Mouse (Mus musculus) G1E (cell line): Measurements from ENCODE around the gene Rasa3. TPM values are rescaled to one million over a fixed set of nuclear protein-coding genes. Genes with fewer than 3 reads are reported as not detected.

Source experiments
- ATAC-seq: 2 replicates; pipeline ENCODE4 v1.8.0; 2016; ENCODE audit warnings: mild to moderate bottlenecking; ENCODE audit not compliant: insufficient number of reproducible peaks, poor library complexity, low FRiP score, severe bottlenecking; ENCODE audit errors: extremely low read depth
- DNase-seq: peaks from one replicate; pipeline ENCODE4 v3.0.0; 2012; ENCODE audit warnings: low spot score
- H3K27me3 ChIP-seq: 2 replicates; pipeline ENCODE4 v1.6.1; 2012; ENCODE audit warnings: mild to moderate bottlenecking, low read length, inconsistent platforms; ENCODE audit not compliant: insufficient read depth
- H3K36me3 ChIP-seq: replicated peaks from 2 replicates; pipeline ENCODE3; 2012; ENCODE audit warnings: mild to moderate bottlenecking, inconsistent platforms
- H3K4me1 ChIP-seq: 2 replicates; pipeline ENCODE4 v1.6.1; 2012; ENCODE audit warnings: low read depth, low read length, inconsistent platforms, mixed read lengths; ENCODE audit not compliant: insufficient read depth
- H3K4me3 ChIP-seq: 2 replicates; pipeline ENCODE4 v1.5.1; 2012; ENCODE audit warnings: low read depth, mild to moderate bottlenecking, inconsistent platforms, low read length, moderate library complexity, mixed read lengths
- H3K9me3 ChIP-seq: replicated peaks from 2 replicates; pipeline ENCODE4 v1.6.1; 2012; ENCODE audit warnings: inconsistent platforms
- CTCF ChIP-seq: IDR thresholded peaks from 2 replicates; pipeline ENCODE4 v1.5.1; 2012; ENCODE audit warnings: low read depth, low read length, inconsistent platforms, mixed read lengths
- GATA1 ChIP-seq: IDR thresholded peaks from 2 replicates; pipeline ENCODE4 v1.6.1; 2012; ENCODE audit warnings: borderline replicate concordance, low read length, inconsistent platforms, mixed read lengths
- GATA2 ChIP-seq: IDR thresholded peaks from 2 replicates; pipeline ENCODE4 v1.6.1; 2012; ENCODE audit warnings: low read depth, low read length, inconsistent platforms, borderline replicate concordance
- POLR2AphosphoS5 ChIP-seq: IDR thresholded peaks from 2 replicates; pipeline ENCODE4 v1.6.1; 2012; ENCODE audit warnings: low read depth, low read length, inconsistent platforms; ENCODE audit not compliant: insufficient replicate concordance
- TAL1 ChIP-seq: conservative IDR thresholded peaks from 2 replicates; pipeline ENCODE4 v1.6.1; 2012; ENCODE audit warnings: low read depth, low read length, inconsistent platforms, mixed read lengths
- polyA plus RNA-seq: library from polyadenylated mRNA; stranded (reverse); fragments of >175 nt; gene quantifications from 2 replicates; pipeline ENCODE4 v1.2.3, GENCODE M21; 2012
- total RNA-seq, 2 experiments: library from RNA; stranded (forward) in 1 of 2; stranded (reverse) in 1 of 2; fragments of 200-1000 nt in 1 of 2; fragments of >200 nt in 1 of 2; fragmentation: Nextera tagmentation in 1 of 2; gene quantifications; 2 replicates each; pipeline ENCODE4 v1.2.3; 2014 to 2017

Rasa3 gene
- total and polyA plus RNA-seq, 3 experiments, result 0.02 to 0.11 TPM; not detected in 1

DNA sequence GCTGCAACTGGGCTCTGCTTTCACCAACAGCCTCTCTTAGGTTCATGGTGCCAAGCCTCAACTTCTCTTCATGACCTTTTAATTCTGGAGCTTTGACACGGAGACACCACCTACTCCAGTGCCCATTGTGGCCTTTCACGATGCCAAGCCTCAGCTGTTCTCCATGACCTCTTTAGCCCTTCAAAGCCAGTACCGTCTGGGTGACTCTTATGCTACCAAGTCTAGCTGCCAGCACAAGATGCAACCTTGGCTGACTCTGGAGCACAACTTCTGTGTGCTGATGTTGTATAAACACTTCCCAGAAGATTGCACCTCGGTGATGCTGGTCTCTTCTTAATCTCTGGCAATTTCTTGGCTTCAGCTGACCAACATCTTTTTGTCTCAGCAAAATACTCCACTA lies 131.0 kb downstream of the Rasa3 start:
- TF ChIP-seq POLR2AphosphoS5, result no peak
- TF ChIP-seq TAL1, result no peak
- no peak for TF ChIP-seq CTCF
- no peak for TF ChIP-seq GATA1
- TF ChIP-seq GATA2, result no peak
- H3K9me3 ChIP-seq, result no peaks in the 10 kb centered on the region
- peaks cover 6% of the 10 kb centered on the region; the same call in 1 of the 2 replicates for H3K27me3 ChIP-seq
- no peak for DNase-seq
- H3K4me3 ChIP-seq, result no peak overlapping the region
- H3K36me3 ChIP-seq, result no peaks in the 10 kb centered on the region
- ATAC-seq, result no peak
- H3K4me1 ChIP-seq, result no peaks in the 10 kb centered on the region; the same call in 1 of the 2 replicates

DNA sequence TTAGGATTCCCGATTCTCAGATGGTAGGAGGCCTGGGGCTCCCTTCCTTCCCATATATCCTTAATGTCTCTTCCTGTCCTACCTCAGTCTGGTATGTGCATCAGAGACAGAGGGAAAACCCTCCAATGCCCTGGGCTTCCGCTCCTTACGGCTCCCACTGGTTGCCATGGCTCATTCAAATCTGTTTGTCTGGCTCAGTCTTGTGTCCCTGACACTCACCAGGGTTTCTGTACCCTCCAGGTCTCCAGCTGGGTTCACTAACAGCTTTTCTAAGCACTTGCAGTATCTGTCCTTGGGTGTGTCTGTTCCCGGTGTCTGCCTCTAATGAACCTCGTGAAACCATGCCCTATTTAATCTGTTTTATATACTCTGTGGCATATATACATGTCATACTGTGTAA lies 135.9 kb downstream of the Rasa3 start:
- Histone ChIP-seq H3K4me3 (no peak overlapping the region), H3K9me3 (no peaks in the 10 kb centered on the region), H3K36me3 (no peaks in the 10 kb centered on the region), H3K4me1 (no peaks in the 10 kb centered on the region), H3K27me3 (no peaks in the 10 kb centered on the region)
- DNase-seq (no peak), ATAC-seq (no peak)
- TF ChIP-seq GATA2 (no peak), TAL1 (no peak), CTCF (no peak), GATA1 (no peak)

DNA sequence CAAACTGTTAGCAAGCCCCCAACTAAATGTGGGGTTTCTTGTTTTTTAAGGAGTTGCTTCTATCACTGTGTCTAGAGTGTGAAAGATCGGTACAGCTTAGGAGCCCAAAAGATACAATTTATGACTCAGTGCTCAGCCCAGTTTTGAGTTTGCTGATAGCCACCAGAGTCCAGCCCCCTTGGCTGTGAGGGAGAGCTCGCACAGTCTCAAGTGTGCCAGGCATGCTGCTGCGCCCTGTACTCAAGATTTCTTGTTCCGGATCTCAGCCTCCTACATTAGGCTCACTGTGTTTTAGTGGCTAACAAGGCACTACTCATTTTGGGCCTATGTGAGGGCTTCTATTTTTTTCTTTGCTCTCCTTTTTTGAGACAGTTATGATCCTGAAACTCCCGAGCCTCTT lies 137.3 kb downstream of the Rasa3 start:
- Histone ChIP-seq H3K9me3 (no peaks in the 10 kb centered on the region), H3K4me1 (no peaks in the 10 kb centered on the region), H3K27me3 (no peaks in the 10 kb centered on the region), H3K36me3 (no peaks in the 10 kb centered on the region), H3K4me3 (no peak overlapping the region)
- TF ChIP-seq CTCF, result no peak
- TF ChIP-seq GATA2, result no peak
- no peak for TF ChIP-seq POLR2AphosphoS5
- DNase-seq, result no peak
- no peak for ATAC-seq

DNA sequence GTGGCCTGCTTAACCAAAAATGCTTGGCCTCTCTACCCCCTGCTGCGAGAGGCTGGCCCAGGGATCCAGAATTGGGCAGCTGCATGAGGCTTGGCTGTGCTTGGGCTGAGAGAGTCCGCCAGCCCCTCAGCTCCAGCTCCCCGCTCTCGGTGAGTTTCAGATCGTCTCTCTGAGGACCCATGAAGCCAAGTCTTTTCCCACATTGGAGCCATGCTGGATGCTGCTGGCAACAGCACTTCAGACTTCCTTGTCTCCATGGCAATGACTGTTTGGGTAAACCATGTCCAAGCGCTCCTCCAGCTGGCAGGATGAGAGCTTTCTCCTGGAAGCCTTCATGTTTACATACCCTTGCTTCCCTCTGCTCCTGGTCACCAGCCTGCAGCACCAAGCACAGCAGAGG lies 138.6 kb downstream of the Rasa3 start:
- ATAC-seq (no peak), DNase-seq (no peak)
- Histone ChIP-seq H3K4me3 (no peak overlapping the region), H3K36me3 (no peaks in the 10 kb centered on the region), H3K27me3 (no peaks in the 10 kb centered on the region), H3K4me1 (no peaks in the 10 kb centered on the region), H3K9me3 (no peaks in the 10 kb centered on the region)
- TF ChIP-seq CTCF (no peak), POLR2AphosphoS5 (no peak), GATA2 (no peak), TAL1 (no peak), GATA1 (no peak)

DNA sequence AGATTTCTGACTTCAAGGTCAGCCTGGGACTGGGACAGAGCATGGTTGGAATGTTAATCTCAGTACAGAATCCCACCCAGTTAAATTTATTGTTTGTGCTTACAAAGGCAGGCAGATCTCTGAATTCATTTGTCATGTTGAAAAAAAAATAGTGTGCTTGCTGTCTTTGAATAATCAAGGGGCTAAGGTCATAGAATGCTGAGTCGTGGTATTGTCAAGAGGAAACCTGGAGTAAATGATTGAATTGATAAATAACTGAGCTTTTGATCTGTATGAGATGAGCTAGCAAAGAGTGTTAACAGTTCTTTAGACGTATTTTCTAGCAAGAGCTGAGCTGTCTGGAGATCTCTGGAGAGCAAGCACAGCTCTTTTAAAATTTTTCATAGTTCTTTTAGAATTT lies 140.3 kb downstream of the Rasa3 start:
- no peak for TF ChIP-seq TAL1
- no peak for TF ChIP-seq CTCF
- TF ChIP-seq GATA2, result no peak
- TF ChIP-seq GATA1, result no peak
- no peak for TF ChIP-seq POLR2AphosphoS5
- ATAC-seq, result no peak

DNA sequence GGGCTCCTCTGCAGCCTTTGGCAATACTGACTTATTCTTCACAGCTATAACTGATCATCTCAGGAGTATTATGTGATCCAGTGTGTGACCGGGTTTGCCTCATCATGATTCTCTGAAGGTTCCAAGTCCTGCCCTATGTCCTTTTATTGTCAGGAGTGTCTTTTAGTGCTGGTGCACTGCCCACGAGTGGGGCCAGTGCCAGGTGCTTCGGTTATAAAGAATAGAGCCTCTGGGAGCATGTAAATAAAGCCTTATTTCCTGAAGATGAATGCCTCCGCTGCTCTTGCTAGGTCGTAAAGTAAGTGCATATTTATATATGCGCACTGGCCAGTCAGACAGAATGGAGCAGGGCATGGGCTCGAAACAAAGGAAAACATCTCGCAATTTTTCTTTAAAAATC lies 144.3 kb downstream of the Rasa3 start:
- H3K27me3 ChIP-seq, result no peaks in the 10 kb centered on the region
- DNase-seq, result no peak
- H3K4me1 ChIP-seq, result no peaks in the 10 kb centered on the region
- no peak overlapping the region for H3K4me3 ChIP-seq
- no peaks in the 10 kb centered on the region for H3K9me3 ChIP-seq
- no peak for ATAC-seq
- H3K36me3 ChIP-seq, result no peaks in the 10 kb centered on the region
- no peak for TF ChIP-seq TAL1
- TF ChIP-seq POLR2AphosphoS5, result no peak
- TF ChIP-seq GATA1, result no peak
- TF ChIP-seq CTCF, result no peak

More for the DNA sequence above, 140.3 kb downstream of the Rasa3 start:
- DNase-seq, result no peak
- H3K4me3 ChIP-seq, result no peak overlapping the region
- no peaks in the 10 kb centered on the region for H3K9me3 ChIP-seq
- H3K36me3 ChIP-seq, result no peaks in the 10 kb centered on the region
- H3K27me3 ChIP-seq, result no peaks in the 10 kb centered on the region
- H3K4me1 ChIP-seq, result no peaks in the 10 kb centered on the region

DNA sequence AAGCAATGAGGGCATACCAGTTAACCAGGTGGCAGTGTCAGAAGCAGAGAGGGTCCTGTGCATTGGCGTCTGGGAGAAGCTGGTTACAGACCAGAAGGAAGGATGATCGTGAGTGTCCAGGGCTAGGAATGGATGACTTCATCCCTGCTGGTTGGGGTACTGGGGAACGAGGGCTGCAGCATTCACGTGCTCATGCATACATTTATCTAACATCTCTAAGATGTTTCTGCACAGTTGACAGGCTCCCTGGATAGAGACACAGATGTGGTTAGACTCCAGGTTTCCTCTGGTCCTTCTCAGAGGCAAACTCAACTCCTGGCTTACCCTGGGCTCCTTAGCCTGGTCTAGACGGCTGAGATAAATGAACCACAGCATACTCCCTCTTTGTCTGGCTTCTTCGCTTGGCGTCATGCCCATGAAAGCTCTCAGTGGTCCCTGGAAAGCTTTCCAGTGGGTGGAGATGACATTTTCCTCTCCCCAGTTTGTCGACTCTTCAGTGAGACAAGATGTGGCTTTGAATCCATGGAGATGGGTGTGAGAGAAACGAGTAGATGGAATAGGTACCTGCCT lies 145.7 kb downstream of the Rasa3 start:
- ATAC-seq (no peak), DNase-seq (no peak)

More for the DNA sequence above, 145.7 kb downstream of the Rasa3 start:
- Histone ChIP-seq H3K9me3 (no peaks in the 10 kb centered on the region), H3K36me3 (no peaks in the 10 kb centered on the region), H3K4me1 (no peaks in the 10 kb centered on the region), H3K4me3 (no peak overlapping the region), H3K27me3 (no peaks in the 10 kb centered on the region)
- TF ChIP-seq CTCF (no peak), GATA1 (no peak), GATA2 (no peak), TAL1 (no peak), POLR2AphosphoS5 (no peak)
